Mouse (Mus musculus) E14TG2a.4 (cell line): ENCODE measurements around the gene Myo10.

Experiments
- CTCF ChIP-seq: conservative IDR thresholded peaks from 2 replicates; pipeline ENCODE4 v1.5.1; 2014; ENCODE audit warnings: low read length
- POU5F1 ChIP-seq: IDR thresholded peaks from 2 replicates; pipeline ENCODE4 v1.6.1; 2014; ENCODE audit warnings: low read length, borderline replicate concordance

DNA sequence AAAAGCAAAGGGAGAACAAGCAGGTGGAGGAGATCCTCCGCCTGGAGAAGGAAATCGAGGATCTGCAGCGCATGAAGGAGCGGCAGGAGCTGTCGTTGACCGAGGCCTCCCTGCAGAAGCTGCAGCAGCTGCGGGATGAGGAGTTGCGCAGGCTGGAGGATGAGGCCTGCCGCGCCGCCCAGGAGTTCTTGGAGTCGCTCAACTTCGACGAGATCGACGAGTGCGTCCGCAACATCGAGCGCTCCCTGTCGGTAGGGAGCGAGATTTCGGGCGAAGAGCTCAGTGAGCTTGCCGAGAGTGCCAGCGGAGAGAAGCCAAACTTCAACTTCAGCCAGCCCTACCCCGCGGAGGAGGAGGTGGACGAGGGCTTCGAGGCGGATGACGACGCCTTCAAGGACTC is 158.7 kb downstream of the Myo10 start:
- TF ChIP-seq CTCF (peak; percentile 44), POU5F1 (no peak)
